Mouse (Mus musculus): ENCODE results near the gene Map3k21.

- no peak for TF ChIP-seq GATA1 (IDR thresholded peaks at IDR 0.05; ENCODE audit: low read length)
- no peak for TF ChIP-seq TAL1 (IDR thresholded peaks at IDR 0.05; ENCODE audit: low read length)
These were observed 20.3 kb upstream of the Map3k21 start for GRCm38 (mm10) chr8:125889920-125890319.

All from erythroblast, embryonic 14.5 days (primary cell).